Mouse (Mus musculus): ENCODE results near the gene Rab1b.

- no peak for TF ChIP-seq CTCF (IDR thresholded peaks at IDR 0.05; ENCODE audit: low read depth)
- TF ChIP-seq EP300 (IDR thresholded peaks at IDR 0.05; ENCODE audit: low read depth) = no peak
Observed at GRCm38 (mm10) chr19:5057876-5058775, 48.7 kb downstream of the Rab1b start.

Measured in liver, embryonic 14.5 days (tissue).